Mouse (Mus musculus): Measurements from ENCODE around the gene Atg4a-ps. TPM values are rescaled to one million over a fixed set of nuclear protein-coding genes. Genes with fewer than 3 reads are reported as not detected.
A peak's percentile ranks its signal among the peaks of the same experiment; 100 is the strongest.
"Not testable (repeated sequence)": the region's sequence is repeated elsewhere in the genome, so short reads cannot be mapped to it uniquely, and the experiment has no call there.

The Atg4a-ps gene
- polyA plus RNA-seq (2014; fragmentation: Nextera tagmentation; extraction: Ambion mirVana): not detected in 2 replicates

GRCm38 (mm10) chr3:103645968-103646367 is at the start of gene Atg4a-ps:
Gene Atg4a-ps, minus strand, starts transcription at chr3:103646068.
- not testable (repeated sequence) for H3K9me3 ChIP-seq (ENCODE audit: control insufficient read depth, low read length); H3K27ac ChIP-seq (ENCODE audit: low read depth, low read length); DNase-seq (ENCODE audit: low spot score); ATAC-seq (replicated peaks; ENCODE audit: low FRiP score); H3K4me3 ChIP-seq (ENCODE audit: low read depth, low read length); H3K27me3 ChIP-seq (ENCODE audit: control insufficient read depth, insufficient read depth, low read length); H3K4me2 ChIP-seq (ENCODE audit: low read depth, low read length, severe bottlenecking); H3K9ac ChIP-seq (ENCODE audit: low read length); H3K4me1 ChIP-seq (replicated peaks; ENCODE audit: control insufficient read depth, insufficient read depth, low read length); H3K36me3 ChIP-seq (ENCODE audit: control insufficient read depth, insufficient read depth, low read length)
- WGBS: 91% methylated on average over 2 of the region's 2 CpGs

- Histone ChIP-seq H3K9ac (ENCODE audit: low read length) (no peak overlapping the region), H3K36me3 (ENCODE audit: control insufficient read depth, insufficient read depth, low read length) (no peaks in the 10 kb centered on the region), H3K4me2 (ENCODE audit: low read depth, low read length, severe bottlenecking) (no peak overlapping the region), H3K4me1 (replicated peaks; ENCODE audit: control insufficient read depth, insufficient read depth, low read length) (no peaks in the 10 kb centered on the region), H3K4me3 (ENCODE audit: low read depth, low read length) (no peak overlapping the region), H3K27me3 (ENCODE audit: control insufficient read depth, insufficient read depth, low read length) (no peaks in the 10 kb centered on the region), H3K27ac (ENCODE audit: low read depth, low read length) (no peak overlapping the region), H3K9me3 (ENCODE audit: control insufficient read depth, low read length) (no peaks in the 10 kb centered on the region)
- WGBS: 71% methylated on average over 3 of the region's 3 CpGs
- ATAC-seq (replicated peaks; ENCODE audit: low FRiP score) (no peak), DNase-seq (ENCODE audit: low spot score) (no peak)
Observed at GRCm38 (mm10) chr3:103695556-103695955, 49.7 kb upstream of the Atg4a-ps start.

- H3K27ac ChIP-seq (ENCODE audit: low read depth, low read length): no peak overlapping the region
- H3K9me3 ChIP-seq (ENCODE audit: control insufficient read depth, low read length): no peaks in the 10 kb centered on the region
- no peaks in the 10 kb centered on the region for H3K27me3 ChIP-seq (ENCODE audit: control insufficient read depth, insufficient read depth, low read length)
- H3K9ac ChIP-seq (ENCODE audit: low read length): no peak overlapping the region
- H3K36me3 ChIP-seq (ENCODE audit: control insufficient read depth, insufficient read depth, low read length): no peaks in the 10 kb centered on the region
- H3K4me1 ChIP-seq (replicated peaks; ENCODE audit: control insufficient read depth, insufficient read depth, low read length): no peaks in the 10 kb centered on the region
- H3K4me2 ChIP-seq (ENCODE audit: low read depth, low read length, severe bottlenecking): no peak overlapping the region
- DNase-seq (ENCODE audit: low spot score) (no peak), ATAC-seq (replicated peaks; ENCODE audit: low FRiP score) (no peak)
- H3K4me3 ChIP-seq (ENCODE audit: low read depth, low read length): no peak overlapping the region
- WGBS: 84% methylated on average over 3 of the region's 3 CpGs
Observed at GRCm38 (mm10) chr3:103690506-103690905, 44.6 kb upstream of the Atg4a-ps start.

- Histone ChIP-seq H3K9me3 (ENCODE audit: control insufficient read depth, low read length) (no peaks in the 10 kb centered on the region), H3K9ac (ENCODE audit: low read length) (no peak overlapping the region), H3K4me2 (ENCODE audit: low read depth, low read length, severe bottlenecking) (no peak overlapping the region), H3K4me3 (ENCODE audit: low read depth, low read length) (no peak overlapping the region), H3K27ac (ENCODE audit: low read depth, low read length) (no peak overlapping the region), H3K4me1 (replicated peaks; ENCODE audit: control insufficient read depth, insufficient read depth, low read length) (no peaks in the 10 kb centered on the region), H3K27me3 (ENCODE audit: control insufficient read depth, insufficient read depth, low read length) (no peaks in the 10 kb centered on the region), H3K36me3 (ENCODE audit: control insufficient read depth, insufficient read depth, low read length) (no peaks in the 10 kb centered on the region)
- DNase-seq (ENCODE audit: low spot score): no peak
- no peak for ATAC-seq (replicated peaks; ENCODE audit: low FRiP score)
- 82% methylated on average over 1 of the region's 1 CpGs for WGBS
Observed at GRCm38 (mm10) chr3:103689043-103689442, 43.2 kb upstream of the Atg4a-ps start.

- no peaks in the 10 kb centered on the region for H3K36me3 ChIP-seq (ENCODE audit: control insufficient read depth, insufficient read depth, low read length)
- H3K4me1 ChIP-seq (replicated peaks; ENCODE audit: control insufficient read depth, insufficient read depth, low read length): peaks cover 6% of the 10 kb centered on the region; the same call in 1 of the 2 replicates
- H3K9ac ChIP-seq (ENCODE audit: low read length): no peak overlapping the region
- H3K4me3 ChIP-seq (ENCODE audit: low read depth, low read length): no peak overlapping the region
- WGBS: 41% methylated on average over 5 of the region's 5 CpGs
- ATAC-seq (replicated peaks; ENCODE audit: low FRiP score) (no peak), DNase-seq (ENCODE audit: low spot score) (no peak)
- H3K4me2 ChIP-seq (ENCODE audit: low read depth, low read length, severe bottlenecking): no peak overlapping the region
- H3K27ac ChIP-seq (ENCODE audit: low read depth, low read length): no peak overlapping the region
- no peaks in the 10 kb centered on the region for H3K9me3 ChIP-seq (ENCODE audit: control insufficient read depth, low read length)
- no peaks in the 10 kb centered on the region for H3K27me3 ChIP-seq (ENCODE audit: control insufficient read depth, insufficient read depth, low read length)
Observed at GRCm38 (mm10) chr3:103683966-103684319, 38.1 kb upstream of the Atg4a-ps start.

GRCm38 (mm10) chr3:103683234-103683965 is 37.5 kb upstream of the Atg4a-ps start:
- H3K27me3 ChIP-seq (ENCODE audit: control insufficient read depth, insufficient read depth, low read length): no peaks in the 10 kb centered on the region
- H3K27ac ChIP-seq (ENCODE audit: low read depth, low read length): no peak overlapping the region
- peak; percentile 53 for DNase-seq (ENCODE audit: low spot score)
- peak overlapping the region; percentile 38 for H3K4me2 ChIP-seq (ENCODE audit: low read depth, low read length, severe bottlenecking)
- no peaks in the 10 kb centered on the region for H3K9me3 ChIP-seq (ENCODE audit: control insufficient read depth, low read length)
- WGBS: 2% methylated on average over 21 of the region's 21 CpGs
- H3K9ac ChIP-seq (ENCODE audit: low read length): peak overlapping the region; percentile 9; the same call in 1 of the 2 replicates
- ATAC-seq (replicated peaks; ENCODE audit: low FRiP score): peak; percentile 30; the same call in 1 of the 2 replicates
- no peak overlapping the region for H3K4me3 ChIP-seq (ENCODE audit: low read depth, low read length)
- peaks cover 6% of the 10 kb centered on the region; the same call in 1 of the 2 replicates for H3K4me1 ChIP-seq (replicated peaks; ENCODE audit: control insufficient read depth, insufficient read depth, low read length)
- H3K36me3 ChIP-seq (ENCODE audit: control insufficient read depth, insufficient read depth, low read length): no peaks in the 10 kb centered on the region

GRCm38 (mm10) chr3:103682473-103682872 is 36.6 kb upstream of the Atg4a-ps start:
- no peak overlapping the region for H3K4me2 ChIP-seq (ENCODE audit: low read depth, low read length, severe bottlenecking)
- no peak overlapping the region for H3K4me3 ChIP-seq (ENCODE audit: low read depth, low read length)
- H3K9ac ChIP-seq (ENCODE audit: low read length): no peak overlapping the region
- H3K36me3 ChIP-seq (ENCODE audit: control insufficient read depth, insufficient read depth, low read length): no peaks in the 10 kb centered on the region
- no peak for DNase-seq (ENCODE audit: low spot score)
- no peaks in the 10 kb centered on the region for H3K9me3 ChIP-seq (ENCODE audit: control insufficient read depth, low read length)
- H3K27me3 ChIP-seq (ENCODE audit: control insufficient read depth, insufficient read depth, low read length): no peaks in the 10 kb centered on the region
- peaks cover 6% of the 10 kb centered on the region; the same call in 1 of the 2 replicates for H3K4me1 ChIP-seq (replicated peaks; ENCODE audit: control insufficient read depth, insufficient read depth, low read length)
- ATAC-seq (replicated peaks; ENCODE audit: low FRiP score): no peak
- 48% methylated on average over 4 of the region's 4 CpGs for WGBS
- H3K27ac ChIP-seq (ENCODE audit: low read depth, low read length): no peak overlapping the region

GRCm38 (mm10) chr3:103678811-103679210 is 32.9 kb upstream of the Atg4a-ps start:
- H3K4me2 ChIP-seq (ENCODE audit: low read depth, low read length, severe bottlenecking): no peak overlapping the region
- H3K27ac ChIP-seq (ENCODE audit: low read depth, low read length): no peak overlapping the region
- no peaks in the 10 kb centered on the region for H3K36me3 ChIP-seq (ENCODE audit: control insufficient read depth, insufficient read depth, low read length)
- no peak for ATAC-seq (replicated peaks; ENCODE audit: low FRiP score)
- H3K9ac ChIP-seq (ENCODE audit: low read length): no peak overlapping the region
- H3K4me1 ChIP-seq (replicated peaks; ENCODE audit: control insufficient read depth, insufficient read depth, low read length): peaks cover 6% of the 10 kb centered on the region; the same call in 1 of the 2 replicates
- no peaks in the 10 kb centered on the region for H3K9me3 ChIP-seq (ENCODE audit: control insufficient read depth, low read length)
- no peak overlapping the region for H3K4me3 ChIP-seq (ENCODE audit: low read depth, low read length)
- 15% methylated on average over 6 of the region's 6 CpGs for WGBS
- H3K27me3 ChIP-seq (ENCODE audit: control insufficient read depth, insufficient read depth, low read length): no peaks in the 10 kb centered on the region
- no peak for DNase-seq (ENCODE audit: low spot score)

- H3K36me3 ChIP-seq (ENCODE audit: control insufficient read depth, insufficient read depth, low read length): no peaks in the 10 kb centered on the region
- no peaks in the 10 kb centered on the region for H3K27me3 ChIP-seq (ENCODE audit: control insufficient read depth, insufficient read depth, low read length)
- no peak overlapping the region for H3K9ac ChIP-seq (ENCODE audit: low read length)
- no peak overlapping the region for H3K27ac ChIP-seq (ENCODE audit: low read depth, low read length)
- WGBS: 37% methylated on average over 7 of the region's 7 CpGs
- H3K9me3 ChIP-seq (ENCODE audit: control insufficient read depth, low read length): no peaks in the 10 kb centered on the region
- DNase-seq (ENCODE audit: low spot score): no peak
- ATAC-seq (replicated peaks; ENCODE audit: low FRiP score): no peak
- no peak overlapping the region for H3K4me2 ChIP-seq (ENCODE audit: low read depth, low read length, severe bottlenecking)
- no peaks in the 10 kb centered on the region for H3K4me1 ChIP-seq (replicated peaks; ENCODE audit: control insufficient read depth, insufficient read depth, low read length)
- H3K4me3 ChIP-seq (ENCODE audit: low read depth, low read length): no peak overlapping the region
Observed at GRCm38 (mm10) chr3:103672716-103673115, 26.8 kb upstream of the Atg4a-ps start.

Data from forebrain, embryonic 11.5 days (tissue).